Mouse (Mus musculus): ENCODE data around the gene Enoph1.

The Enoph1 gene

DNA sequence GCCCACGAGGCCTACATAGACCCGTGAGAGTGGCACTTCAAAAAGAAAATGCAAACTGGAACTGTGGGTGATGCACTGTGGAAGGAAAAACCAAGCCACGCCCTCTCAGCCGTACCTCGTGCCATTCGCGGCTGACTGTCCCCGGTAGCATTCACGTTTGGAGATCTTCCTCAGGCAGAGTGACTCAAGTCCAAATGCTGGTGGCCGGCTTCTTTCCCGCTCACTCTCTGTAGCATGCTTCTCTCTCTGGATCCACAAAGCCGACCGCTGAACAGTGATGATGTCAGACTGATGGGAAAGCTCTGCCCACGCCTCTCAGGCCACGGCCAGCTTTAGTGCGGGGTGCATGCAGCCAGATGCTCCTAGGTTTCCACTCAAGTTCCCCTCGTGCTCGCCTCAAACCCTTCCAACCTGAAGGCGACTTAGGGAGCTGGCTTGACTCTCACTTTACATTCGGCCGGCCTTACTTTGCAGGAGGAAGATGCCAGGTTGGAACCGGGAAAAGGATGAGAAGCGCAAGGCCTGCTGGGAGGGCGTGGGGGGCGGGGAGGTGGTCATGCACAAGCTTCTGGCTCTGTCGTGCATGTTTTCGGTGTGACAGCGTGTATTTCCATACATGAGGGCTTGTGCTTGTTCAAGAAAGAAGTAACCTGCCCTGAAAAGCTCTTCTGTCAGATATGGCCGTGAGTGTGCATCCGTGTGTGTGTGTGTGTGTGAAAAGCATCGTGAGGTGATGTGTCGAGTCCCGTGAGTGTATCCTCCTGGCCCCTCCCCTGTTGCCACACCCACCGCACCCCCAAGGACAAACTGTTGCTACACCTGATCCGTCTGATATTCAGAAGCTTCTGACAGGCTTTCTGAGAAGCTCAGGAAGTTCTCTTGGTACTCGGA lies 39.5 kb downstream of the Enoph1 start:
- no peak for DNase-seq (ENCODE audit: low read depth)

- no peak for DNase-seq (ENCODE audit: low read depth)
Observed at GRCm38 (mm10) chr5:100079931-100080275, 40.1 kb downstream of the Enoph1 start.

GRCm38 (mm10) chr5:100082006-100082405 lies 42.2 kb downstream of the Enoph1 start:
- DNase-seq (ENCODE audit: low read depth): no peak

DNA sequence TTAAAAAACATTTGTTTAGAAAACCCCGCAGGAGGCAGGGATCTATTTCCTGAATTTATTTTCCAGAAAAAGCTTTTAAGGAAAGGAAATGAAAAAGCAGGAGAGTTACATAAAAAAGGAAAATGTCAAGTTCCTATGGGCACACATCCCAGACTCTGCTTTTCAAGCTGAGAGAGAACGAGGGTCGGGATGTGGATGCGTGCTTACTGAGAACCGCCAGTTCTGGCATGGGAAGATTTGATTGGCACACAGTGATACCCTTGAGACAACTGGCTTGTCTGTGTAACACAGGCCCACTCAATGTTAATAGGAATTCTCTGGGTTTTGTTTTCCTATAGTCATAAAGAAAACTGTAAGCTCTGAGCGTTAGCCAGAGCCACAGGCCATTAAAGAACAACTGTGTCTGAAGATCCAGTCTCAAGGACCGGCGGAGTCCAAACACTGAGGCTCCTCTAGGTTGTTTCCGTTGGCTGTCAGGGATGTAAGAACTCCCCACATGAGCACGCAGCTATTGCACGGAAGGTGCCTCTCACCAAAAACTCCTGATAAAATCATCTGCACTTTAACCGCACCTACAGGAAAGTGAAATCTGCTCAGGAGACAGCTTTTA lies 44.3 kb downstream of the Enoph1 start:
- DNase-seq (ENCODE audit: low read depth): no peak

DNA sequence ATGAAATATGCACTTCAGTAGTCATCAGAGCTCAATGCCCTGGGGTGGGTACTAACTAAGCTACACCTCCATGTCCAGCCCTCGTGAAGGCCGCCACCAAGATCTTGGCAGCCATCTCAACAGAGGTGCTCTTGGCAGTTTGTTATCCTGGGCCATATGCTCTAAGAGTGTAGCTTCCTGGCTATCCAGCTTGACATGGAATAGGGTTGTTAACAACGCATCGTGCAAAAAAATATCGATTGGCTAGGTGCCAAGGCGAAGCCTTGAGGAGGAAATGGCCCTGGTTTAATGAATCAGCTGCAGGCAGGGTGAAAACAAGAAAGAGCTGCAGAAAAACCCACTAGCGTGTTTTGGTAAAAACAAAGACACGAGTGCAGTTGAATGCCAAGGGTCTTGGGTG lies 45.3 kb downstream of the Enoph1 start:
- DNase-seq (ENCODE audit: low read depth): no peak

DNA sequence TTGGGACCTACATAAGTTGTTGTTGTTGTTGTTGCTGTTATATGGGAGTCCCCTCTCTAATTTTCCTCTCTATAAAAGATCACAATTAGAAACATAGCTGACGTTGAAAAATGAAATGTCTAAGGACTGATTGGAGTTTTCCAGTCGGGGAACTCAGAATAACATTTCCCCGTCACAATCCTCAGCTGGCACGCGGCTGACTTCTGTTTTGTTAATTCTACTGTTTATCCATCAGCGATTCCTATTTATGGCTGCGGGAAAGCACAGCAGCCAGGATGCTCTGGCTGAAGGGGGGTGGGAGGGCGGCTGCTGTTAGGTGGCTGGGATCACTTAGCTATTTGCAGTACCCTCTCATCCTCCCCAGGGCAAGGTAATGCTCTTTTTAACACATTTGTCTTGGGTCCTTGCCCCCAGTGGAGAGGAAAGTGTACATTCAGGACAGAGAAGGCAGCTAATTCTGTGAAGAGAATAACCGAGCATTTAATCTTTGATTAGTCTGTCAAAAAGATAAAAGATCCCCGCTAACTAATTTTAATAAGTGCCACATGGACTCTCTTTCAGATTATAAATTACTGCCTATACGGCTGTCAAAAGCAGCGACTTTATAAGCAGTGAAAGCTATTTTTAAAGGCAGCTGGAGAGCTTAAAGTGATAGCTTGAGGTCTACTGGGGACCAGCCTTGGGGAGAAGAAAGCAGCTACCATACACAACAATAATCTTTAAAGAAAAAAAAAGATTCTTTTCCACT lies 50.9 kb downstream of the Enoph1 start:
- no peak for DNase-seq (ENCODE audit: low read depth)

DNA sequence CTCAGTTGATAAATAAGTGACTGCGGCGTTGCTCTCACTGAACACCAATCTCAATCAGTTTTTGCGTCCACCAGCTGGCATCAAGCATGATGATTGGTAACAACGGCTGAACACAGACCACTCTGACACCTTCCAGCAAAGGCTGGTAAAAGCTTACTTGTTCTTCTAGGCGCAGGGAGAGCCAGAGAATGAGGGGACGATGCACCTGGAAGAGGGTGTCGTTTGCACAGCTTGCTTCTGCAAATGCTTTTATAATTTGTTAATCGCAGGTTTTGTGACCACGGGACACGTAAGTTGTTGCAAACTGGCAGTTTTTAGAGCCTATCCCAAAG lies 51.4 kb downstream of the Enoph1 start:
- no peak for DNase-seq (ENCODE audit: low read depth)

DNA sequence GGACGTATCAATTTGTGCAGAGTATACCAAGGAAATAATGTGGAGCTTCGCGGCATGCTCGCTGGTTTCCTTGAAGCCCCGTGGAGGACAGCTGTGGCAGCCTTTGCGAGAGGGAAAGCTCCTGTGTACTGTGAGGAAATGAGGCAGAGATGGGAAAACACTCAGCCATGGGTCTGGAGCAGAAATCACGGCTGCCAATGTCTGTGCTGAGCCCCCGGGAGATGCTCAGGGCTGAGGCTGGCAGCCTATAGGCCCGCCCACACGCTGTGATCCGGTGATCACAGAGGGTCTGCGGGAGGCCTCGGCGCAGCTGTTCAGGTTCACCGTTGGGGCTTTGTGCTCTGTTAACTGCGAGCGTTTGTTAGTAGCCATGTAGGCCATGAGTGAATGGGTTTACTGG lies 51.8 kb downstream of the Enoph1 start:
- DNase-seq (ENCODE audit: low read depth): no peak

DNA sequence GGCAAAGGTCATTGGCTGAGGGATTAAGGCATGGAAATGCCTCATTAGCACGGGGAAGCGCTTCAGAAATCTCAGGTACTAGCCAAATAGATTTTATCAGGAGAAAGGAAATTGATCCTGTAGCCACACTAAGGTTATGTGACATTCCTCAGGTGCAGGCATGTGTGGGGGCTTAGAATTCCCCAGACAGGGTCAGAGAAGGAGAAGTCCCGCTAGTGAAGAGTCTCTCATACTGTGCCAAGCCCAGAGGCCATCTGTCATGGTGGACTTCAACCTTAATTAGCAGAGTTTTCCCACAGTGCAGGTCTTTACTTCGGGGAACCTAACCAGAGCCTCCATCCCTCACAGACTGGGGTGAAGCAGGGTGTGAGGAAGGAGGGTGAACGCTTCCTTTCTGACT lies 57.2 kb downstream of the Enoph1 start:
- DNase-seq (ENCODE audit: low read depth): no peak

GRCm38 (mm10) chr5:100097967-100098366 lies 58.2 kb downstream of the Enoph1 start:
- DNase-seq (ENCODE audit: low read depth): no peak

DNA sequence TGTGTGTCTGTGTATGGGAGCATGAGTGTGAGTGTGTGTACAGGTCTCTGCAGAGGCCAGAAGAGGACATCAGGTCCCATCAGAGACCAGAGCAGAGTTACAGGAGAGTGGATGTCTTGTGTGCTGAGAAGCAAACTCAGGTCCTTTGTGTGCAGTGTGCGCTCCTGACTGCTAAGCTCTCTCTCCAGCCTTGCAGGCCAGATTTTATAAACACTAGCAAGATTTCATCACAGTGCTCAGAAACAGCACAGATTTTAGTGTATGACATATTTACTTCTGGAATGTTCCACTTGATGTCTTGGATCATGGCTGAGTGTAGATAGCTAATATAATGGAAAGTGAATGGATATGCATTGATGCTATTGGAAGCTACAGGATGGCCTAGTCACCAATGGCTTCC lies 62.6 kb downstream of the Enoph1 start:
- DNase-seq (ENCODE audit: low read depth): no peak

DNA sequence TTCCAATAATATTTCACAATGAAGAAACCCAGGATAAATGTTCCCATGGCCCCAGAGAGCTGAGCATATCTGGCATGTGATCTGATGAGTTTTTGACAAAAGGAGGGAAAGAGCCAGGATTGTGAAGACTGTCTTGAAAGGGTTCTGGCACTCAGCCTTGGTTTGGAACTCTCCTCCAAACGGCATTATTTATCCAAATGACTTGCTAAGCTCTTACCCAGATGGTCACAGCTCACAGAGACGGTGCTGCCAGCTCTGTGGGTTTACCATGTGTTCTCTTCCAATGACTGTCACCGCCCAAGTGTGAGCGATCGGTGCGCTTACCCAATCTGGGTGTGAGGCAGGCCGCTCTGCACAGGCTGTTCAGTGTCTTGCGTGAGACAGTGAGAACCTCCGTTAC lies 69.1 kb downstream of the Enoph1 start:
- DNase-seq (ENCODE audit: low read depth): no peak

DNA sequence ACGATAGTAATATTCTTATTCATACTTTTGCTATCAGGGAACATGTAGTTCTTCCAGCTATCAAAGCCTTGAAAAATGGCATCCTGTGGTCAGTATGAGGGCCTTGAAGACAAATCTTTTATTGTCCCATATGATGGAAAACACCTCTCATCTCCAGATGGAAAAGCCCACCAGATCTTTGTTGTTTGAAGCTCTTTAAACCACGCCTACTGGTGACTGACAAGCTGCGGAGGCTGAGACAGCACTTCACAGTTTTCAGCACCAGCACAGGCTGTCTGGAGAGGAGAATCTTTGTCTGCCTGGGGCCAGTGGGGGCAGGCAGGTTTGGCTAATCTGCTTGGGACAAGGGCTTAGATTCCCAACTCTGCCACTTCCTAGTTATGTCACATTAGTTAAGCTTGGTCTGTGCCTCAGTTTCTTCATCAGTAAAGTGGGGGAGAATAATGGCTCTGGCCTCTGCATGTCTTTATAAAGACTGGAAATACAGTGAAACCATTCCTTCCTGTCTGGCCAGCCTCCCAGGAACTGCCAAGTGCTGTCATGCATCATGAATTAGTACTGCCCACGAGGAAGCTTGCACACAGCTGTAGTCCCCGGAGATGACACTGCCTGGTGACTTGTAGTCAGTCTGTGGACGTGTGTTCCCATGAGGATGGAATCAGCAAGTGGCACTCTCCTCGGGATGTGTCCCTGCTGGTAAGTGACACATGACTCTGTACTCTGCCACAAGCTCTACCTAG lies 69.9 kb downstream of the Enoph1 start:
- no peak for DNase-seq (ENCODE audit: low read depth)

- DNase-seq (ENCODE audit: low read depth): no peak
Observed at GRCm38 (mm10) chr5:100110581-100110980, 70.8 kb downstream of the Enoph1 start.

DNA sequence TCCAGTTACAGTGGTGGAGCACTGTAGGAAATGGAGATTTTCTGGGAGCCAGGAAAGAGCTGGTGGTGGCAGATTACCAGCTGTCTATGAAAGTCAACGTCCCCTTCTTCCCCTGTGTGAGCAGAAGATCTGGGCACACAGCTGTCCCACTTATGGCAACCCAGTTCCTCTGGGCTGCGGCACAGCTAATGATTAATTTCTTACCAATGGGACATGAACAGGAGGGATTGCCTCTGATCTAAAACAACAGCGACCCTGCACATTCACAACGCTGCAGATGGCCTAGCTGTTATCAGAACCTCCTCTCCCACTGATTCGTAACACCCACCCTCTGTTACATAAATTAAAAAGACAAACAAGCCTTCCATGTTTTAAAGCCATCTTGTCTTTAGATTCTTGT lies 73.6 kb downstream of the Enoph1 start:
- no peak for DNase-seq (ENCODE audit: low read depth)
